Mouse (Mus musculus): ENCODE data around the gene Bdnf. TPM values are rescaled to one million over a fixed set of nuclear protein-coding genes. Genes with fewer than 3 reads are reported as not detected.

Gene Bdnf
- polyA plus RNA-seq, 1 experiment = 10.3 TPM

GRCm38 (mm10) chr2:109703588-109703987 is 29.1 kb downstream of the Bdnf start:
- H3K4me3 ChIP-seq (ENCODE audit: insufficient read depth, low read length) = no peak overlapping the region
- no peaks in the 10 kb centered on the region for H3K4me1 ChIP-seq (ENCODE audit: control insufficient read depth, insufficient read depth, low read length)
- TF ChIP-seq POLR2A (IDR thresholded peaks at IDR 0.05; ENCODE audit: extremely low read depth, insufficient read depth, low read length) (no peak), CTCF (IDR thresholded peaks at IDR 0.05; ENCODE audit: extremely low read depth, insufficient read depth, low read length) (no peak)
- H3K27ac ChIP-seq (ENCODE audit: insufficient read depth, low read length) = no peak overlapping the region

- Histone ChIP-seq H3K27ac (ENCODE audit: insufficient read depth, low read length) (no peak overlapping the region), H3K4me3 (ENCODE audit: insufficient read depth, low read length) (no peak overlapping the region), H3K4me1 (ENCODE audit: control insufficient read depth, insufficient read depth, low read length) (no peaks in the 10 kb centered on the region)
- TF ChIP-seq POLR2A (IDR thresholded peaks at IDR 0.05; ENCODE audit: extremely low read depth, insufficient read depth, low read length) (no peak), CTCF (IDR thresholded peaks at IDR 0.05; ENCODE audit: extremely low read depth, insufficient read depth, low read length) (no peak)
Measured at GRCm38 (mm10) chr2:109704053-109704452, 29.6 kb downstream of the Bdnf start.

- no peak overlapping the region for H3K4me3 ChIP-seq (ENCODE audit: insufficient read depth, low read length)
- no peak overlapping the region for H3K27ac ChIP-seq (ENCODE audit: insufficient read depth, low read length)
- TF ChIP-seq POLR2A (IDR thresholded peaks at IDR 0.05; ENCODE audit: extremely low read depth, insufficient read depth, low read length) = no peak
- no peak for TF ChIP-seq CTCF (IDR thresholded peaks at IDR 0.05; ENCODE audit: extremely low read depth, insufficient read depth, low read length)
- no peaks in the 10 kb centered on the region for H3K4me1 ChIP-seq (ENCODE audit: control insufficient read depth, insufficient read depth, low read length)
Measured at GRCm38 (mm10) chr2:109706524-109706923, 32.0 kb downstream of the Bdnf start.

- Histone ChIP-seq H3K4me3 (ENCODE audit: insufficient read depth, low read length) (no peak overlapping the region), H3K27ac (ENCODE audit: insufficient read depth, low read length) (no peak overlapping the region), H3K4me1 (ENCODE audit: control insufficient read depth, insufficient read depth, low read length) (no peaks in the 10 kb centered on the region)
- TF ChIP-seq POLR2A (IDR thresholded peaks at IDR 0.05; ENCODE audit: extremely low read depth, insufficient read depth, low read length) (no peak), CTCF (IDR thresholded peaks at IDR 0.05; ENCODE audit: extremely low read depth, insufficient read depth, low read length) (no peak)
Measured at GRCm38 (mm10) chr2:109709346-109709745, 34.8 kb downstream of the Bdnf start.

- no peak for TF ChIP-seq CTCF (IDR thresholded peaks at IDR 0.05; ENCODE audit: extremely low read depth, insufficient read depth, low read length)
- TF ChIP-seq POLR2A (IDR thresholded peaks at IDR 0.05; ENCODE audit: extremely low read depth, insufficient read depth, low read length) = no peak
- H3K4me3 ChIP-seq (ENCODE audit: insufficient read depth, low read length) = no peak overlapping the region
- no peak overlapping the region for H3K27ac ChIP-seq (ENCODE audit: insufficient read depth, low read length)
- no peaks in the 10 kb centered on the region for H3K4me1 ChIP-seq (ENCODE audit: control insufficient read depth, insufficient read depth, low read length)
Measured at GRCm38 (mm10) chr2:109711049-109711448, 36.5 kb downstream of the Bdnf start.

- TF ChIP-seq POLR2A (IDR thresholded peaks at IDR 0.05; ENCODE audit: extremely low read depth, insufficient read depth, low read length) (no peak), CTCF (IDR thresholded peaks at IDR 0.05; ENCODE audit: extremely low read depth, insufficient read depth, low read length) (no peak)
- Histone ChIP-seq H3K4me3 (ENCODE audit: insufficient read depth, low read length) (no peak overlapping the region), H3K27ac (ENCODE audit: insufficient read depth, low read length) (no peak overlapping the region), H3K4me1 (ENCODE audit: control insufficient read depth, insufficient read depth, low read length) (no peaks in the 10 kb centered on the region)
Measured at GRCm38 (mm10) chr2:109725261-109725660, 50.8 kb downstream of the Bdnf start.

- Histone ChIP-seq H3K27ac (ENCODE audit: insufficient read depth, low read length) (no peak overlapping the region), H3K4me1 (ENCODE audit: control insufficient read depth, insufficient read depth, low read length) (no peaks in the 10 kb centered on the region), H3K4me3 (ENCODE audit: insufficient read depth, low read length) (no peak overlapping the region)
- TF ChIP-seq CTCF (IDR thresholded peaks at IDR 0.05; ENCODE audit: extremely low read depth, insufficient read depth, low read length) (no peak), POLR2A (IDR thresholded peaks at IDR 0.05; ENCODE audit: extremely low read depth, insufficient read depth, low read length) (no peak)
Measured at GRCm38 (mm10) chr2:109725831-109726230, 51.3 kb downstream of the Bdnf start.

GRCm38 (mm10) chr2:109729221-109729620 is 54.7 kb downstream of the Bdnf start:
- H3K27ac ChIP-seq (ENCODE audit: insufficient read depth, low read length) = no peak overlapping the region
- no peak for TF ChIP-seq CTCF (IDR thresholded peaks at IDR 0.05; ENCODE audit: extremely low read depth, insufficient read depth, low read length)
- no peak for TF ChIP-seq POLR2A (IDR thresholded peaks at IDR 0.05; ENCODE audit: extremely low read depth, insufficient read depth, low read length)
- no peak overlapping the region for H3K4me3 ChIP-seq (ENCODE audit: insufficient read depth, low read length)
- no peaks in the 10 kb centered on the region for H3K4me1 ChIP-seq (ENCODE audit: control insufficient read depth, insufficient read depth, low read length)

GRCm38 (mm10) chr2:109733201-109734039 is 58.9 kb downstream of the Bdnf start:
- H3K4me1 ChIP-seq (ENCODE audit: control insufficient read depth, insufficient read depth, low read length) = no peaks in the 10 kb centered on the region
- TF ChIP-seq CTCF (IDR thresholded peaks at IDR 0.05; ENCODE audit: extremely low read depth, insufficient read depth, low read length) (no peak), POLR2A (IDR thresholded peaks at IDR 0.05; ENCODE audit: extremely low read depth, insufficient read depth, low read length) (no peak)
- no peak overlapping the region for H3K27ac ChIP-seq (ENCODE audit: insufficient read depth, low read length)
- no peak overlapping the region for H3K4me3 ChIP-seq (ENCODE audit: insufficient read depth, low read length)

- no peak overlapping the region for H3K4me3 ChIP-seq (ENCODE audit: insufficient read depth, low read length)
- no peaks in the 10 kb centered on the region for H3K4me1 ChIP-seq (ENCODE audit: control insufficient read depth, insufficient read depth, low read length)
- no peak overlapping the region for H3K27ac ChIP-seq (ENCODE audit: insufficient read depth, low read length)
- no peak for TF ChIP-seq POLR2A (IDR thresholded peaks at IDR 0.05; ENCODE audit: extremely low read depth, insufficient read depth, low read length)
- no peak for TF ChIP-seq CTCF (IDR thresholded peaks at IDR 0.05; ENCODE audit: extremely low read depth, insufficient read depth, low read length)
Measured at GRCm38 (mm10) chr2:109734228-109734627, 59.7 kb downstream of the Bdnf start.

Data from cortical plate, adult 2 months (tissue).